Mouse (Mus musculus): ENCODE data around the gene Nkd1. TPM values are rescaled to one million over a fixed set of nuclear protein-coding genes. Genes with fewer than 3 reads are reported as not detected.

The Nkd1 gene
- polyA plus RNA-seq, 1 experiment from 2014 or later = 27.8 TPM

- 0 out of 2 replicates have a peak, but pooled peaks have one; percentile 26 for ATAC-seq
- Histone ChIP-seq H3K27ac (ENCODE audit: low read length) (no peak overlapping the region), H3K27me3 (replicated peaks; ENCODE audit: control insufficient read depth, insufficient read depth, low read length) (no peaks in the 10 kb centered on the region), H3K4me3 (ENCODE audit: low read length) (no peak overlapping the region), H3K9me3 (ENCODE audit: control insufficient read depth, low read length) (no peaks in the 10 kb centered on the region), H3K9ac (ENCODE audit: low read depth, low read length) (no peak overlapping the region), H3K4me2 (ENCODE audit: low read depth, low read length) (no peak overlapping the region), H3K4me1 (ENCODE audit: control insufficient read depth, insufficient read depth, low read length) (peaks cover 5% of the 10 kb centered on the region; the same call in 1 of the 2 replicates), H3K36me3 (ENCODE audit: control insufficient read depth, insufficient read depth, low read length) (no peaks in the 10 kb centered on the region)
- 75% methylated on average over 7 of the region's 7 CpGs for WGBS
These were observed 112.2 kb downstream of the Nkd1 start for GRCm38 (mm10) chr8:88633343-88633765.

- peak within 1 kb of the TSS; percentile 32 for H3K4me2 ChIP-seq (ENCODE audit: low read depth, low read length)
- 0 out of 2 replicates have a peak, but pooled peaks cover 4% of the 10 kb centered on the region for H3K4me1 ChIP-seq (ENCODE audit: control insufficient read depth, insufficient read depth, low read length)
- H3K4me3 ChIP-seq (ENCODE audit: low read length) = peak within 1 kb of the TSS; percentile 33
- no peaks in the 10 kb centered on the region for H3K9me3 ChIP-seq (ENCODE audit: control insufficient read depth, low read length)
- peak within 1 kb of the TSS; percentile 9; the same call in 1 of the 2 replicates for H3K27ac ChIP-seq (ENCODE audit: low read length)
- ATAC-seq = peak; percentile 73
- no peaks in the 10 kb centered on the region for H3K27me3 ChIP-seq (replicated peaks; ENCODE audit: control insufficient read depth, insufficient read depth, low read length)
- 70% methylated on average over 14 of the region's 14 CpGs for WGBS
- peak within 1 kb of the TSS; percentile 50; the same call in 1 of the 2 replicates for H3K9ac ChIP-seq (ENCODE audit: low read depth, low read length)
- no peaks in the 10 kb centered on the region for H3K36me3 ChIP-seq (ENCODE audit: control insufficient read depth, insufficient read depth, low read length)
These were observed 114.6 kb downstream of the Nkd1 start, which contains the start of gene Snx20 for GRCm38 (mm10) chr8:88635474-88636397. Gene Snx20 (minus strand): TSS chr8:88636128.

DNA sequence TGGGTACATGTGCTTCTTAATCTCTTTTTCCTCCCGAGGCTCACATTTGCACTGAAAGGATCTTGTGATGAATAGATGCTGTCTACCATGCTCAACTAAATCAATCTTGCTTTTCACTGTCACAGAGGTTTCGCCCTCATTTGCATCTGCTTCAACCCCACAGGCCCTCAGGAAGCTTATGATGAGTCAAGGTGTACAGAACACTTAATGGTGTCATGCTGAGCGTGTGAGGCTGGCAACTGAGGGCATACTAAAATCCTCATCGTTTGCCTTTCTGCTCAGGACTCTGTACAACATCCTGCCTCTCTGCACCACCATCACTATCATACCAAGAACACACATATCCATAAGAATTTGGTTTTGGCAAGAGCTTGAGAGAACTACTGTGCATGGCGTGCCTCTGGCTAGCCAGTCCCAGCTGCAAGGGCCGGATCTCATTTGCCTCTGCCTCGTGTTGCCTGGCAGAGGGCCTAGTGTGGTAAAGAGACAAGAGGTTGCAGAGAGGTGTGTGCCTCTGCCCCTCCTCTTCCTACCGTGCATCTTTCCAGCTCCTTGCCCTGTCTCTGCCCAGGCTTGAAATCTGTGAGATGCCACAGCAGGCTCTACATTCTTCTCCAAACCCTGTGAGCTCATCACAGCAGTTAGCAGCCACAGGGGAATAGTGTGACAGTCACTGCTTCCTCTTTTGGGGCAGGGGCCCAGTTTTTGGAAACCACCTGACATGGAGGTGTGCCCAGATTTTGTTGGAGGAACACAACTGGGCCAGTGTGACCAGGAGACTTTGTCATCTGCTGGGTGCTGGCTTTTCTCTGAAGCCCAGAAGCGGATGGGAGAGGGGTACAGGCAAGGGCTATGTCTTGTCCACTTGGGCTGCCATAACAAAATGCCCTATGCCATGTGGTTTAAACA, 116.2 kb downstream of the Nkd1 start:
- no peak for ATAC-seq
- 78% methylated on average over 9 of the region's 9 CpGs for WGBS
- Histone ChIP-seq H3K4me2 (ENCODE audit: low read depth, low read length) (no peak overlapping the region), H3K4me3 (ENCODE audit: low read length) (no peak overlapping the region), H3K27me3 (replicated peaks; ENCODE audit: control insufficient read depth, insufficient read depth, low read length) (no peaks in the 10 kb centered on the region), H3K4me1 (ENCODE audit: control insufficient read depth, insufficient read depth, low read length) (0 out of 2 replicates have a peak, but pooled peaks cover 4% of the 10 kb centered on the region), H3K27ac (ENCODE audit: low read length) (no peak overlapping the region), H3K9ac (ENCODE audit: low read depth, low read length) (no peak overlapping the region), H3K9me3 (ENCODE audit: control insufficient read depth, low read length) (no peaks in the 10 kb centered on the region), H3K36me3 (ENCODE audit: control insufficient read depth, insufficient read depth, low read length) (no peaks in the 10 kb centered on the region)

DNA sequence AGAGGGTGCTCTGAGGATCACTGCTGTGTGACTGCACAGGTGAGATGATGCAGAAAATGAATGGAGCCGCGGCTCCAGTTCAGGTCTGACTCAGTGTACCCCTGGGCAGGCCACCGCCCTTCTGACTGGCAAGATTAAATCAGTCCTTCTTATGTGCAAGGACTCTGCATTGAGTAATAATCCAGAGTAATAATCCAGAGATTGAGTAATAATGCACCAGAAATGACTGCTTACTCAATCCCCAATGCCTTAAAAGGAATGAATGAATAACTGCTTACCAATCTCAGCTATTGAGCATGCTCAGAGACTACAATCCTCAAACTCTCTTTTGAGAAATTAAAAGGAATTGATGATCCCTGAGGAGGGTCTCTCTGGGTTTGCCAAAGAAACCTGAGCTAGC, 117.8 kb downstream of the Nkd1 start:
- Histone ChIP-seq H3K27ac (ENCODE audit: low read length) (no peak overlapping the region), H3K36me3 (ENCODE audit: control insufficient read depth, insufficient read depth, low read length) (no peaks in the 10 kb centered on the region), H3K4me3 (ENCODE audit: low read length) (no peak overlapping the region), H3K9ac (ENCODE audit: low read depth, low read length) (no peak overlapping the region), H3K4me2 (ENCODE audit: low read depth, low read length) (no peak overlapping the region), H3K4me1 (ENCODE audit: control insufficient read depth, insufficient read depth, low read length) (0 out of 2 replicates have a peak, but pooled peaks cover 4% of the 10 kb centered on the region), H3K27me3 (replicated peaks; ENCODE audit: control insufficient read depth, insufficient read depth, low read length) (no peaks in the 10 kb centered on the region), H3K9me3 (ENCODE audit: control insufficient read depth, low read length) (no peaks in the 10 kb centered on the region)
- ATAC-seq = no peak
- WGBS = 95% methylated on average over 3 of the region's 3 CpGs

- H3K27ac ChIP-seq (ENCODE audit: low read length) = no peak overlapping the region
- H3K4me1 ChIP-seq (ENCODE audit: control insufficient read depth, insufficient read depth, low read length) = peaks cover 7% of the 10 kb centered on the region; the same call in 1 of the 2 replicates
- no peaks in the 10 kb centered on the region for H3K36me3 ChIP-seq (ENCODE audit: control insufficient read depth, insufficient read depth, low read length)
- no peak overlapping the region for H3K4me3 ChIP-seq (ENCODE audit: low read length)
- 72% methylated on average over 5 of the region's 5 CpGs for WGBS
- peak; percentile 63 for ATAC-seq
- H3K9me3 ChIP-seq (ENCODE audit: control insufficient read depth, low read length) = no peaks in the 10 kb centered on the region
- H3K4me2 ChIP-seq (ENCODE audit: low read depth, low read length) = no peak overlapping the region
- no peaks in the 10 kb centered on the region for H3K27me3 ChIP-seq (replicated peaks; ENCODE audit: control insufficient read depth, insufficient read depth, low read length)
- no peak overlapping the region for H3K9ac ChIP-seq (ENCODE audit: low read depth, low read length)
These were observed 121.8 kb downstream of the Nkd1 start for GRCm38 (mm10) chr8:88642734-88643564.

Other genes starting within 250 kb of the Nkd1 start
- gene Adcy7, start 249.0 kb upstream of the Nkd1 start, polyA plus RNA-seq (2015; fragmentation: Nextera tagmentation; extraction: Ambion mirVana) = 2.7 and 2.9 TPM in 2 replicates
- 32.9 and 38.8 TPM in 2 replicates for gene Brd7, start 159.2 kb upstream of the Nkd1 start, polyA plus RNA-seq (2015; fragmentation: Nextera tagmentation; extraction: Ambion mirVana)
- gene Snx20, start 114.8 kb downstream of the Nkd1 start, polyA plus RNA-seq (2015; fragmentation: Nextera tagmentation; extraction: Ambion mirVana) = 2.7 and 8.0 TPM in 2 replicates
- 0.31 and 0.32 TPM in 2 replicates for gene Nod2, start 126.0 kb downstream of the Nkd1 start, polyA plus RNA-seq (2015; fragmentation: Nextera tagmentation; extraction: Ambion mirVana)
- 12.8 and 13.8 TPM in 2 replicates for gene Cyld, start 175.7 kb downstream of the Nkd1 start, polyA plus RNA-seq (2015; fragmentation: Nextera tagmentation; extraction: Ambion mirVana)